Mouse (Mus musculus) CH12.LX (cell line): Measurements from ENCODE around the gene I0C0044D17Rik.

Experiments
- KAT2A ChIP-seq: IDR thresholded peaks from 2 replicates; pipeline ENCODE4 v1.6.1; 2012; ENCODE audit warnings: low read length, improper control_type of control experiment, inconsistent platforms; ENCODE audit not compliant: insufficient replicate concordance
- MEF2A ChIP-seq: IDR thresholded peaks from 2 replicates; pipeline ENCODE4 v1.6.1; 2014; ENCODE audit warnings: low read depth, mild to moderate bottlenecking, inconsistent platforms, low read length, improper control_type of control experiment, borderline replicate concordance
- POLR2A ChIP-seq: IDR thresholded peaks from 2 replicates; pipeline ENCODE4 v1.6.1; 2011; ENCODE audit warnings: low read depth, mild to moderate bottlenecking, improper control_type of control experiment, low read length
- SMC3 ChIP-seq: IDR thresholded peaks from 2 replicates; pipeline ENCODE4 v1.6.1; 2011; ENCODE audit warnings: low read depth, low read length, improper control_type of control experiment
- ZKSCAN1 ChIP-seq: IDR thresholded peaks from 2 replicates; pipeline ENCODE4 v1.6.1; 2012; ENCODE audit warnings: low read depth, inconsistent platforms, low read length, improper control_type of control experiment, borderline replicate concordance

- TF ChIP-seq SMC3 (no peak), KAT2A (no peak), POLR2A (no peak), MEF2A (no peak), ZKSCAN1 (no peak)
Observed at GRCm38 (mm10) chr4:98786281-98786680, 37.4 kb downstream of the I0C0044D17Rik start.
